Mouse (Mus musculus): Measurements from ENCODE around the gene Sgms1.

The Sgms1 gene

GRCm38 (mm10) chr19:32389001-32389871 is at the start of gene Sgms1:
TSS of gene Sgms1 (minus strand) at chr19:32389714.
- in situ Hi-C loops (cut with MboI, MseI): no loop called here

GRCm38 (mm10) chr19:32425856-32426255 is 36.3 kb upstream of the Sgms1 start:
- in situ Hi-C loops (cut with MboI, MseI): no loop called here

GRCm38 (mm10) chr19:32424706-32425105 is 35.2 kb upstream of the Sgms1 start:
- in situ Hi-C loops (cut with MboI, MseI): no loop called here

- in situ Hi-C loops (cut with MboI, MseI): no loop called here
Observed at GRCm38 (mm10) chr19:32419069-32419468, 29.6 kb upstream of the Sgms1 start.

- in situ Hi-C loops (cut with MboI, MseI): no loop called here
Observed at GRCm38 (mm10) chr19:32416692-32417317, 27.3 kb upstream of the Sgms1 start.

- in situ Hi-C loops (cut with MboI, MseI): no loop called here
Observed at GRCm38 (mm10) chr19:32409603-32410360, 20.3 kb upstream of the Sgms1 start.

GRCm38 (mm10) chr19:32406717-32407116 is 17.2 kb upstream of the Sgms1 start:
- in situ Hi-C loops (cut with MboI, MseI): no loop called here

GRCm38 (mm10) chr19:32404386-32404785 is 14.9 kb upstream of the Sgms1 start:
- in situ Hi-C loops (cut with MboI, MseI): no loop called here

- in situ Hi-C loops (cut with MboI, MseI): no loop called here
Observed at GRCm38 (mm10) chr19:32403834-32404233, 14.3 kb upstream of the Sgms1 start.

- in situ Hi-C loops (cut with MboI, MseI): no loop called here
Observed at GRCm38 (mm10) chr19:32398491-32398890, 9.0 kb upstream of the Sgms1 start.

GRCm38 (mm10) chr19:32396303-32396702 is 6.8 kb upstream of the Sgms1 start:
- in situ Hi-C loops (cut with MboI, MseI): no loop called here

GRCm38 (mm10) chr19:32394825-32395224 is 5.3 kb upstream of the Sgms1 start:
- in situ Hi-C loops (cut with MboI, MseI): no loop called here

GRCm38 (mm10) chr19:32393758-32394450 is 4.4 kb upstream of the Sgms1 start:
- in situ Hi-C loops (cut with MboI, MseI): no loop called here

GRCm38 (mm10) chr19:32393092-32393745 is 3.7 kb upstream of the Sgms1 start:
- in situ Hi-C loops (cut with MboI, MseI): no loop called here

GRCm38 (mm10) chr19:32391441-32391840 is 1.9 kb upstream of the Sgms1 start:
- in situ Hi-C loops (cut with MboI, MseI): no loop called here

GRCm38 (mm10) chr19:32390116-32390515 is 602 bp upstream of the Sgms1 start:
- in situ Hi-C loops (cut with MboI, MseI): no loop called here

GRCm38 (mm10) chr19:32388191-32388921 is 1.2 kb downstream of the Sgms1 start:
- in situ Hi-C loops (cut with MboI, MseI): no loop called here

- in situ Hi-C loops (cut with MboI, MseI): no loop called here
Observed at GRCm38 (mm10) chr19:32387403-32388190, 1.9 kb downstream of the Sgms1 start.

GRCm38 (mm10) chr19:32386556-32387402 is 2.7 kb downstream of the Sgms1 start:
- in situ Hi-C loops (cut with MboI, MseI): no loop called here

All from T-helper 1 cell (primary cell).